Mouse (Mus musculus) stomach, embryonic 14.5 days (tissue): ENCODE results near the gene Dynlt1f. TPM values are rescaled to one million over a fixed set of nuclear protein-coding genes. Genes with fewer than 3 reads are reported as not detected.
"Not testable (repeated sequence)": the region's sequence is repeated elsewhere in the genome, so short reads cannot be mapped to it uniquely, and the experiment has no call there.

Experiments used
- ATAC-seq: fragments of 200-750 bp; cut with Nextera tagmentation; 2 replicates; pipeline ENCODE4 v1.8.0; 2017; ENCODE audit warnings: low read depth, moderate TSS enrichment; ENCODE audit not compliant: insufficient number of reproducible peaks, insufficient read depth, low FRiP score
- H3K27ac ChIP-seq: fragments of 300-500 bp; sonication (generic); 2 replicates; pipeline ENCODE4 v1.5.1; 2014; ENCODE audit warnings: mild to moderate bottlenecking, low read length, moderate library complexity, mixed read lengths
- H3K27me3 ChIP-seq: fragments of 300-500 bp; sonication (generic); 2 replicates; pipeline ENCODE4 v1.6.1; 2014; ENCODE audit warnings: low read length, control low read depth, mixed read lengths; ENCODE audit not compliant: control insufficient read depth, insufficient read depth
- H3K36me3 ChIP-seq: fragments of 300-500 bp; sonication (generic); 2 replicates; pipeline ENCODE4 v1.6.1; 2014; ENCODE audit warnings: mild to moderate bottlenecking, control low read depth, low read length, moderate library complexity, mixed read lengths; ENCODE audit not compliant: control insufficient read depth, insufficient read depth
- H3K4me1 ChIP-seq: fragments of 300-500 bp; sonication (generic); 2 replicates; pipeline ENCODE4 v1.6.1; 2014; ENCODE audit warnings: low read length, control low read depth, mixed read lengths; ENCODE audit not compliant: control insufficient read depth, insufficient read depth
- H3K4me2 ChIP-seq: fragments of 300-500 bp; sonication (generic); replicated peaks from 2 replicates; pipeline ENCODE4 v1.6.1; 2014; ENCODE audit warnings: low read depth, low read length, control low read depth
- H3K4me3 ChIP-seq: fragments of 300-500 bp; sonication (generic); 2 replicates; pipeline ENCODE4 v1.5.1; 2014; ENCODE audit warnings: low read depth, low read length, control low read depth
- H3K9ac ChIP-seq: fragments of 300-500 bp; sonication (generic); replicated peaks from 2 replicates; pipeline ENCODE4 v1.6.1; 2014; ENCODE audit warnings: low read depth, mild to moderate bottlenecking, control low read depth, low read length, moderate library complexity, mixed read lengths
- H3K9me3 ChIP-seq: fragments of 300-500 bp; sonication (generic); 2 replicates; pipeline ENCODE4 v1.6.1; 2016; ENCODE audit warnings: low read depth, low read length, control low read depth; ENCODE audit not compliant: control insufficient read depth
- WGBS: fragments of 180-500 bp; shearing (Covaris S2); extraction: QIAGEN DNeasy Blood & Tissue Kit; methylation state at CpG from one replicate; pipeline ENCODE4 v1.1.7; 2014; 5-methylcytosine and 5-hydroxymethylcytosine counted together
- polyA plus RNA-seq: library from polyadenylated mRNA; unstranded; fragments of >200 nt; fragmentation: Nextera tagmentation; extraction: Ambion mirVana; gene quantifications from 2 replicates; pipeline ENCODE4 v1.2.1, GENCODE M21; 2014

The Dynlt1f gene
- polyA plus RNA-seq, 1 experiment from 2014 or later: 326 TPM

DNA sequence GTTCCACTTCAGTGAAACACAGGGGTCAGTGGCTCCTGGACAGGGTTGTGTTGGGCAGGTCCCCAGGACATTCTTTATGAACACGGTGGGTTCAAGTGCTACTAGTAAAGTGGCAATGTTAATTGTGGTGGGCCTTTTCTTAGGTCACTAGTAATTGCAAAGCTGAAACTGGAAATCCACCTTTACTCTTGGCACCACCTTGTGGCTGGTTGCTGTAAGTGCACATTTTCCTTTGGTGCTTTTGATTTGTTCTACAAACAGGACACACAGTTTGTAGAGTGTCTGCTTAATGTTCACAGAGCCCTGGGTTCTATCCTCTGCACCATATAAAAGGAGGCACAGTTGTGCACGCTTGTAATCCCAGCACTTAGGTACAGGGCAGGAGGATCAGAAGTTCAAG lies 35.9 kb upstream of the Dynlt1f start:
- ATAC-seq, H3K4me1 ChIP-seq, H3K9ac ChIP-seq, H3K27me3 ChIP-seq, H3K27ac ChIP-seq, H3K4me3 ChIP-seq, H3K9me3 ChIP-seq, H3K36me3 ChIP-seq, H3K4me2 ChIP-seq: not testable (repeated sequence)
- WGBS: 10% methylated on average over 2 of the region's 2 CpGs

GRCm38 (mm10) chr17:6689344-6689743 lies 33.6 kb upstream of the Dynlt1f start:
- not testable (repeated sequence) for ATAC-seq, H3K4me2 ChIP-seq, H3K9me3 ChIP-seq, H3K4me1 ChIP-seq, H3K9ac ChIP-seq, H3K27me3 ChIP-seq, H3K27ac ChIP-seq, H3K4me3 ChIP-seq, H3K36me3 ChIP-seq
- 100% methylated on average over 2 of the region's 4 CpGs for WGBS

- not testable (repeated sequence) for H3K27ac ChIP-seq, H3K4me2 ChIP-seq, H3K9ac ChIP-seq, H3K9me3 ChIP-seq, ATAC-seq, H3K4me3 ChIP-seq, H3K4me1 ChIP-seq, H3K27me3 ChIP-seq, H3K36me3 ChIP-seq
- 91% methylated on average over 2 of the region's 4 CpGs for WGBS
Measured at GRCm38 (mm10) chr17:6686299-6686971, 30.7 kb upstream of the Dynlt1f start.

GRCm38 (mm10) chr17:6685288-6685818 lies 29.7 kb upstream of the Dynlt1f start:
- WGBS: 54% methylated on average over 4 of the region's 8 CpGs
- not testable (repeated sequence) for H3K9me3 ChIP-seq, H3K4me3 ChIP-seq, H3K4me1 ChIP-seq, H3K9ac ChIP-seq, H3K27me3 ChIP-seq, H3K4me2 ChIP-seq, H3K27ac ChIP-seq, ATAC-seq, H3K36me3 ChIP-seq

DNA sequence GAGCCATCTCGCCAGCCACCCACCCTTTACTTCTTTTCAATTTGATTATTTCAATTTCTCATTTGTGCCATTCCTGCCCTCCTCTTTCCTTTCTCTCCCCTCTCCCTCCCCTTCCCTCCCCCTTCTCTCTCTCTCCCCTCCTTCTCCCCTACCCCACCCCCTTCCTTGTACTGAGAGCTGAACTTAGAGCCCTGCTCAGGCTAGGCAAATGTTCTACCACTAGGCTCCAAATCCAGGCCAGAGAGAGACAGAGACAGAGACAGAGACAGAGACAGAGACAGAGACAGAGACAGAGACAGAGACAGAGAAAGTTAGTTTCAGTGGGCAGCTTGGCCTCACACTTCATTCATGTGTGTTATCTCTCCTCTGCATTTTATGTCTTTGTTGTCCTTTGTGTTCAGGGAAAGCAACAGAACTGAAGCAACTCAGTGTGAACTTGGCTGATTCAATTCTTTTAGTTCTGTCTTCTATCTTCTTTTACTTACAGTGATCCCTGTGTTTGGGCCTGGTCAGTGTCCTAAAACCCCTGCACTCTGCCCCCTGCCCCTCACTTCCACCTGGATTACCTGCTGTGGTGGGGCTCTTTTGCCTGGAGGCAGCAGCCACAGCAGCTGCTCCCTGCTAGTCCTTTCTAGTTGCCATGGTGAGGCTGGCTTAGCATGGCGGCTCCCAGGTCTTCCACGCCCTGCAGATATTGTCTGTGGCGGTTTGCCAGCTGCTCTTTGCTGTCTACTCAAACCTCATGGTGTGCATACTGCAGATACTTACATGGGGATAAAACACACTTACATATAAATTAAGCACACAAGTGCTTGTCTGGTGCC lies 29.0 kb upstream of the Dynlt1f start:
- not testable (repeated sequence) for H3K4me2 ChIP-seq, H3K27me3 ChIP-seq, H3K4me3 ChIP-seq, H3K4me1 ChIP-seq, H3K36me3 ChIP-seq, H3K9ac ChIP-seq, H3K9me3 ChIP-seq, H3K27ac ChIP-seq
- peak; percentile 86; the same call in 1 of the 2 replicates for ATAC-seq
- no CpG with 5 or more reads among the region's 4 CpGs for WGBS

GRCm38 (mm10) chr17:6683702-6684101 lies 28.0 kb upstream of the Dynlt1f start:
- not testable (repeated sequence) for H3K27me3 ChIP-seq, ATAC-seq
- no CpG with 5 or more reads among the region's 5 CpGs for WGBS

DNA sequence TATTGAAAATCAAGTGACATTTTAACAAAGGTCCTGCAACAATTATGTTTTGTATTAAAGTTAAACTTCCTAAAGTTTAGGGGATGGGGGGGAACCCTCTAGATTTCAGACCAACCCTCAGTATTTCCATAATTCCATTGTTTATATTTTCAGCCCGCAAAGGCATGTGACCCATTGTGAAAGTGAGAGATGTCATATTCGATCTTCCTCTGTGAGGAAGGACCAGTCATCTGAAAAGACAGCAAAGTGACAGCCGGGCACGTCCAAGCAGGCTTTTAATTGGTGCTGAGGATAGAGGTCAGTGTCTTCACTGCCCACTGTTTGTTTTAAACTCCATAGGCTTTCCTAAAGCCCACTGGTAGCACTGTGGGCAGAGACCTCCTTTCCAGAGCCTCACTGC lies 26.0 kb upstream of the Dynlt1f start:
- H3K9ac ChIP-seq, ATAC-seq, H3K36me3 ChIP-seq, H3K27me3 ChIP-seq, H3K9me3 ChIP-seq, H3K4me1 ChIP-seq, H3K27ac ChIP-seq, H3K4me3 ChIP-seq, H3K4me2 ChIP-seq: not testable (repeated sequence)
- 72% methylated on average over 4 of the region's 4 CpGs for WGBS

More at GRCm38 (mm10) chr17:6683702-6684101, 28.0 kb upstream of the Dynlt1f start:
- H3K27ac ChIP-seq, H3K9me3 ChIP-seq, H3K9ac ChIP-seq, H3K4me3 ChIP-seq, H3K4me1 ChIP-seq, H3K36me3 ChIP-seq, H3K4me2 ChIP-seq: not testable (repeated sequence)

DNA sequence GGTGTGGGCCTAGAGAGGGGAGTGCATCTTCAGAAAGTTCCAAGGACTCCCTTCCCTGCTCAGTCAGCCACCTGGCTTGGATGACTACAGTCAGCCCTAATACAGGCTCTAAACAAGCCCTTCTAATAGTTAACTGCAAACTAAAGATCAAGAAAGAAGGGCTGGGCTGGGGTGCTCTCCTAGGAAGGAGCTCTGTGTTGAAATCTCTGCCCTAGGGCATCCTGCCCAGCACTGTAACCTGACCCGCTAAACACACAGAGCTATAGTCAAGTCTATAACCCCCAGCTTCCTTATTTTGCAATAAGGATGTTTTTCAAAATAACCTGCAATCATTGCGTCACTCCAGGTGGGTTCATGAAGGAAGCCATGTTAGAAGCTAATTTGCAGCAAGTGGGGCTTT lies 22.4 kb upstream of the Dynlt1f start:
- not testable (repeated sequence) for H3K9ac ChIP-seq, H3K27ac ChIP-seq, H3K27me3 ChIP-seq, H3K4me1 ChIP-seq, H3K9me3 ChIP-seq, H3K4me2 ChIP-seq, H3K36me3 ChIP-seq, H3K4me3 ChIP-seq, ATAC-seq
- 80% methylated on average over 1 of the region's 2 CpGs for WGBS
